Mouse (Mus musculus): ENCODE data around the gene Rln1.

Rln1 gene

DNA sequence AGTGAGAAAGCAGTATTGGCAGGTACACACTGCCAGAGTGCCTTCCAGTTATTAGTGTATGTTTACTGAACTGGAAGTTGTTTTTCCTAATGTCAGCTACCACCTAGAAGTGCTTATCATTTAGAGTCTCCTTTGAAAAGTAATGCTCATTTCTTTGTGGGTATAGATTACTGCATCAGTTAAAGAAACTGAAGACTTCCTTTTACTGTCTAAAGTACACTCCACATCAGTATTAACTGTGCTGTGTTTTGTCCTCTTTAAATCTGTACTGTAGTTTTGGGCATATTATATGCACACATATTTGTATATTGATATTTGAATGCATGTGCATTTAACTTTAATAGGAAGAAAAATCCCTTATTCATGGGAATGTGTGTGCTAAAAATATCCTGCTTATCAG, 38.3 kb downstream of the Rln1 start:
- no peak for DNase-seq (ENCODE audit: low spot score in 2 of 2)

GRCm38 (mm10) chr19:29294756-29295155, 39.7 kb downstream of the Rln1 start:
- no peak for DNase-seq (ENCODE audit: low spot score in 2 of 2)

- no peak for DNase-seq (ENCODE audit: low spot score in 2 of 2)
Measured at GRCm38 (mm10) chr19:29292546-29292945, 41.9 kb downstream of the Rln1 start.

DNA sequence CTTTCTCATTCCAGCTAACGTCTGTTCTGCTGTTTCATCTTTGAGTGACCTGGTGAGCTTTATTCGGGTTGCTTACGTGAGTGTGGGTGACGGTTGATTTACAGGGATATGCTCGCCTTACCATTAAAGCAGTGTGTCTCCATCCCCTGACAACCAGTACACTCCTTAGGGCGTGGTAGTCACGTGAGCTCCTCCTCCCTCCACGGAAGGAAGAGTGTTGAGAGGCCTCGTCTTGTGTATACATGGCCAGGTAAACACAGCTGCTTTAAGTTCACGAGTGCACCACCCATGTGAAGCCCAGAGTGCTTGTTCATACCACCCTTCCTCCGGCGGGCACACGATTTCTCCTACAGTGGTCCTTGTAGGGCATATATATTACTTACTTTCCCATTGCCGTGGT, 42.9 kb downstream of the Rln1 start:
- DNase-seq (ENCODE audit: low spot score in 2 of 2), result no peak

- DNase-seq (ENCODE audit: low spot score in 2 of 2), result no peak
Measured at GRCm38 (mm10) chr19:29287863-29288262, 46.6 kb downstream of the Rln1 start.

GRCm38 (mm10) chr19:29285451-29285869, 49.0 kb downstream of the Rln1 start:
- DNase-seq (ENCODE audit: low spot score in 2 of 2), result no peak
